Mouse (Mus musculus) T-helper 1 cell (primary cell): Measurements from ENCODE around the gene Vkorc1.
"Not testable (repeated sequence)": the region's sequence is repeated elsewhere in the genome, so short reads cannot be mapped to it uniquely, and the experiment has no call there.

Experiments used
- in situ Hi-C: fragments of 300-600 bp; cut with MboI, MseI; formaldehyde crosslinking; loops from one replicate; pipeline ENCODE4 v1.15.1; 2025; ENCODE audit warnings: high pct_unique_total_duplicates

The Vkorc1 gene

GRCm38 (mm10) chr7:127895442-127895841, at the start of gene Vkorc1, which contains the start of gene Gm21974:
TSS of gene Vkorc1 (minus strand) at chr7:127895617.
TSS of gene Gm21974 (minus strand) at chr7:127895454.
- in situ Hi-C loops, result no loop called here

GRCm38 (mm10) chr7:127944614-127945013, 49.2 kb upstream of the Vkorc1 start:
- in situ Hi-C loops, result no loop called here

DNA sequence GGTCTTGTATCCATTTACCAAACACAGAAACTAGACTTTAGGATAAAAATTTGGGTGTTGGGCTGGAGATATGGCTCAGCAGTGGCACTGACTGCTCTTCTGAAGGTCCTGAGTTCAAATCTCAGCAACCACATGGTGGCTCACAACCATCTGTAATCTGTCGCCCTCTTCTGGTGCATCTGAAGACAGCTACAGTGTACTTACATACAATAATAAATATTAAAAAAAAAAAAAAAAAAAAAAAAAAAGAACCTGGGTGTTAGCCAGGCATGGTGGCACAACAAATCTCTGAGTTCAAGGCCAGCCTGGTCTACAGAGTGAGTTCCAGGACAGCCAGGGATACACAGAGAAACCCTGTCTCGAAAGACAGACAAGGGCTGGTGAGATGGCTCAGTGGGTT, 46.7 kb upstream of the Vkorc1 start:
- in situ Hi-C loops, result not testable (repeated sequence)

DNA sequence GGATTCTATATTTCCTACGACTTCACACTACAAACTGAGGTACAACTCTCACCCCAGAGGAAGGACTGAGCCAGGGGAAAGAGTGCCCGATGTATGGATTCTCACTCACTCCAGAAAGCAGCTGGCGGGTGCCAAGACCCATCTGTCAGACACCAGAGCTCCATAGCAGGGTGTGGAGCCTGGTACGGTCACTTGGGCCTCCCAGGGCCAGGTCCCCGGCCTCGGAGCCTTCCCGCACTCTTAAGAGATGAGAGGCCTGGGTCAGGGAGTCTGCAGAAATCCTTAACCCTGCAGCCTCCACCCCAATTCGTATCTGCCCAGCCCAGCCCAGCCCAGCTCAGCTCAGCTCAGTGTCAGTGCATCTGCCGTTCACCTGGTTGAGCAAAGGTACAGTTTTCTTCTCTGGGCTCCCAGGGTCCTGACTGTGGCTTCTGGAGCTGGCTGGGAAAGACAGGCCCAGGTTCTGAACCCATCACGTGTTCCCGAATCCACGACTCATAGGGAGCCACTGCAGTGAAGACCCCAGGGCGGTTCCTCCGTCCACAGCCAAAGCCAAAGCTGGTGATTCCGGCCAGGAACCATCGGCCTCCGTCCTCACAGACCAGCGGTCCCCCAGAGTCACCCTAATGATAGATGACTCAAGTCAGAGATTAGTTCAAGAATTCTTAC, 40.9 kb upstream of the Vkorc1 start:
- in situ Hi-C loops, result no loop called here

GRCm38 (mm10) chr7:127935748-127936159, 40.3 kb upstream of the Vkorc1 start:
- in situ Hi-C loops, result no loop called here

GRCm38 (mm10) chr7:127935028-127935722, 39.8 kb upstream of the Vkorc1 start:
- in situ Hi-C loops, result no loop called here

- in situ Hi-C loops, result no loop called here
Observed at GRCm38 (mm10) chr7:127934075-127934474, 38.7 kb upstream of the Vkorc1 start.

- in situ Hi-C loops, result no loop called here
Observed at GRCm38 (mm10) chr7:127932273-127933031, 37.0 kb upstream of the Vkorc1 start.

GRCm38 (mm10) chr7:127931351-127932135, 36.1 kb upstream of the Vkorc1 start:
- in situ Hi-C loops, result no loop called here

GRCm38 (mm10) chr7:127930636-127931035, 35.2 kb upstream of the Vkorc1 start:
- in situ Hi-C loops, result no loop called here

GRCm38 (mm10) chr7:127929923-127930322, 34.5 kb upstream of the Vkorc1 start, which contains the start of gene Prss8:
TSS of gene Prss8 (minus strand) at chr7:127930104.
- in situ Hi-C loops, result no loop called here

DNA sequence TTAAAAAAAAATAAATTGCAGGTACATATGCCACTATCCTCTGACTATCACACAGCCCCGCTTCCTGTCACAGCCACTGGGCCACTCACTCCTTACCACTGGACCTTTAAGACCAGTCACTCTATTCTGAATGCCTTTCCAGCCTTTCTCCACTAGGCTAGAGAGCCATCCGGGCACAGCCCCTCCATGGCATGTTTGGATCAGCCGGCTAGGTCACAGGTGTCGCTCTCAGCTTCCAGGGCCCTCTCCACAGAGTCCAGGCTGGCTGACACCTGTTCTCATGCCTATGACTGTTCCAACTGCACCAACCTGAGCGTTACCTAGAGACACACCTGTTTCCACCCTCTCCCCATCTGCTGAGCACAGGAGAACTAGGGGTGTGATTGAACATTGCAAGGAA, 33.2 kb upstream of the Vkorc1 start:
- in situ Hi-C loops, result no loop called here

DNA sequence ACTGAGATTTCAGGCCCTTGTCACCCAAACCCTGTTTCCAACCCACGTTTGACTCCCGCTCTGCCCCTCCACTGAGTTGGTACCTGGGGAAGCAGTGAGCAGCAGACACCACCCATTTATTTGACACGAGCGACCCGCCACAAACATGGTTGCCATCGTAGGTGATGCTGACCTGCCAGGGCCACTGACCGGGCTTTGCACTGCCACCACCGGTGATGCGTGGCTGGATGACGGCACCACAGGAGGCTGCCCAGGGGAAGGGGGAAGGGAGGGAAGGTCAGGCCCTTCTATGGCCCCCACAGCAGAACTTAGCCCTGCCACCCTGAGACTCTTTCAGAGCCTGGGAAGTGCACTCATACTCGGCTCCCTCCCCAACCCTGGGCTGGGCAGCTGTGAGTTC, 32.3 kb upstream of the Vkorc1 start:
- in situ Hi-C loops, result no loop called here

DNA sequence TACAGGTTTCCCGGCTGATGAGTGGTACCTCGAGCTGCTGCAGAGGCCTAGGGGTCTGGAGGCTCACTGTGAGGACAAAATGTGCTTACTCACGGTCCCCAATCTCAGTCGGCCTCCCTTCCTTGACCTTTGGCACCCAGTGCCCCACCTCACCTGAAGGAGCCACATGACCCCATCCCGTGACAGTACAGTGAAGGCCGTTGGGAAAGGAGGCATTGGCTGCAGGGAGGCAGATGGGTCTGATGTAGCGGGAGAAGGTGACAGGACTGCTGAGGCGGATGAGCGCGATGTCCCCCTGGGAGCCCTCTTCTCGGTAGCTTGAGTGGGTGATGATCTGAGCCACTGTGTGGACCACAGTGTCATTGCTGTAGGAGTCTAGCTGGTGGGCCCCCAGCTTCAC, 31.4 kb upstream of the Vkorc1 start:
- in situ Hi-C loops, result no loop called here

GRCm38 (mm10) chr7:127926066-127926465, 30.6 kb upstream of the Vkorc1 start:
- in situ Hi-C loops, result no loop called here

GRCm38 (mm10) chr7:127925252-127925651, 29.8 kb upstream of the Vkorc1 start:
- in situ Hi-C loops, result no loop called here

DNA sequence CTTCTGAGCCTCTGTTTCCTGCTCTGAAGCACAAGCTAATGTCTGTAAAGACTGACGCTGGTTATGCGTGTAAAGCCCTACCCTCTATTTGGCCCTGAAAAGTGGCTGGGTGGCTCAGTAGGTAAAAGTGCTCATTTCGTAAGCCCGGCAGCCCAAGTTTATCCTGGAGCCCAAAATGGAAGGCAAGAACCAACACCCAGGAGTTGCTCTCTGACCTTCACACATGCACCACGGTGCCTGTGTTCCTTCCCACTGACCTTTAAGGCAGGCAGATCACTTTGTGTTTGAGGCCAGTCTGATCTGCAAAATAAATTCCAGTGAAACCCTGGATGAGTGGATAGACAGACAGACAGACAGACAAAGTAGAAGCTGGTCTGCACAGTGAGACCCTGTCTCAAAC, 28.3 kb upstream of the Vkorc1 start:
- in situ Hi-C loops, result no loop called here

GRCm38 (mm10) chr7:127922451-127923275, 27.2 kb upstream of the Vkorc1 start:
- in situ Hi-C loops, result no loop called here

GRCm38 (mm10) chr7:127921516-127921915, 26.1 kb upstream of the Vkorc1 start:
- in situ Hi-C loops, result no loop called here

GRCm38 (mm10) chr7:127919290-127919689, 23.9 kb upstream of the Vkorc1 start:
- in situ Hi-C loops, result no loop called here

GRCm38 (mm10) chr7:127918203-127918602, 22.8 kb upstream of the Vkorc1 start:
- in situ Hi-C loops, result no loop called here
